Mouse (Mus musculus): ENCODE data around the gene Tnks1bp1. TPM values are rescaled to one million over a fixed set of nuclear protein-coding genes. Genes with fewer than 3 reads are reported as not detected.

Gene Tnks1bp1
- total and polyA plus RNA-seq, 3 experiments = 1.5 to 7.5 (median 3.9) TPM

DNA sequence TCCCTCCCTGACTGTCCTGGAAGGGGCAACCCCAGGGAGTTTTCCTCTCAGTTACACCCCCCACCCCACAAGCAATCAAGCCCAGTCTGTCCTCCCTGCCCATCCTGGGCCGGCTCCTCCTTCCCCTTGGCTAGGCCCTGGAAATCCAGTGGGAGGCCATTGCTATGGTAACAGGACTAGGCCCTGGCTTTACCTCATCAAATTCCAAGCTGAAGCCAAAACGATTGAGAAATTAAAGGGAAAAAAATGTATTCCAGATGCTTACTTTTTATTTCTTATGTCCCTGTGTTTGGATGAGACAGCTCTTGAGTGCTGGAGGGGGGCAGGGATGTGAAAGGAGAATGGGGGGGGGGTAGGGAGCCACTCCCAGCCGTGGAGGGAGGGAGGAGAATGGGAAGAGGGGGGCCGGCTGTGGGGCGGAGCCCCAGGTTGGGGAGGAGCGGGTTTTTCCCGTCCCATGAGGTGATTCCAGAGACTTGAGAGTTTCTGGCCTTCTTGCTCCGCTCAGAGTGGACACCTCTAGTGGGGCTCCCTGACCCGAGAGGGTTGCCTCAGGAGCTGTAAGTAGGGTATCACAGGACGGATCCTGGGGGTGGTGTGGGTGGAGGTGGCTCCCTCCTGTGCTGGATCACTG is 2.3 kb downstream of the Tnks1bp1 start:
- H3K79me2 ChIP-seq (replicated peaks; ENCODE audit: control insufficient read depth, extremely low read depth, insufficient read depth, poor library complexity, severe bottlenecking) = no peaks in the 10 kb centered on the region
- no peak overlapping the region for H3K4me3 ChIP-seq (replicated peaks in 1 of 3; ENCODE audit: low read depth in 2 of 3, low read length in 2 of 3, poor library complexity in 1 of 3)
- no peaks in the 10 kb centered on the region for H3K9me3 ChIP-seq (replicated peaks; ENCODE audit: low read length)
- H3K4me2 ChIP-seq (ENCODE audit: insufficient read depth, low read depth, poor library complexity, severe bottlenecking) = no peak overlapping the region
- H3K36me3 ChIP-seq (replicated peaks in 1 of 2; ENCODE audit: control insufficient read depth in 1 of 2, insufficient read depth in 1 of 2, low read length in 1 of 2) = peaks cover 19 to 48% of the 10 kb centered on the region in 2 experiments
- TF ChIP-seq RAD21 (IDR thresholded peaks at IDR 0.05; ENCODE audit: low read depth, low read length) = no peak
- H3K27ac ChIP-seq (ENCODE audit: insufficient read depth, low read depth) = no peak overlapping the region
- dilution Hi-C loops (cut with MboI; ENCODE audit: extremely low pct_ligation_motif_present, extremely low pct_unique_long_range_greater_than_20kb, low sequenced_read_pairs) (no loop called here), in situ Hi-C loops (cut with MboI; ENCODE audit: low pct_ligation_motif_present, low pct_unique_long_range_greater_than_20kb, low sequenced_read_pairs) (no loop called here)
- peaks cover 7 to 38% of the 10 kb centered on the region in 2 experiments for H3K4me1 ChIP-seq (ENCODE audit: control insufficient read depth in 1 of 2, insufficient read depth in 2 of 2)
- no peak for DNase-seq (ENCODE audit: extremely low read depth)
- no peak overlapping the region for H3K9ac ChIP-seq (ENCODE audit: insufficient read depth, low read depth)
- no peaks in the 10 kb centered on the region for H3K27me3 ChIP-seq (replicated peaks)

- Histone ChIP-seq H3K27ac (ENCODE audit: insufficient read depth, low read depth) (no peak overlapping the region), H3K27me3 (replicated peaks) (no peaks in the 10 kb centered on the region), H3K4me1 (ENCODE audit: control insufficient read depth in 1 of 2, insufficient read depth in 2 of 2) (peaks cover 7 to 32% of the 10 kb centered on the region in 2 experiments), H3K36me3 (replicated peaks in 1 of 2; ENCODE audit: control insufficient read depth in 1 of 2, insufficient read depth in 1 of 2, low read length in 1 of 2) (peaks cover 14 to 47% of the 10 kb centered on the region in 2 experiments), H3K79me2 (replicated peaks; ENCODE audit: control insufficient read depth, extremely low read depth, insufficient read depth, poor library complexity, severe bottlenecking) (no peaks in the 10 kb centered on the region), H3K9me3 (replicated peaks; ENCODE audit: low read length) (no peaks in the 10 kb centered on the region), H3K4me3 (replicated peaks in 1 of 3; ENCODE audit: low read depth in 2 of 3, low read length in 2 of 3, poor library complexity in 1 of 3) (no peak overlapping the region), H3K9ac (ENCODE audit: insufficient read depth, low read depth) (no peak overlapping the region), H3K4me2 (ENCODE audit: insufficient read depth, low read depth, poor library complexity, severe bottlenecking) (no peak overlapping the region)
- DNase-seq (ENCODE audit: extremely low read depth) = no peak
- TF ChIP-seq EP300 (IDR thresholded peaks at IDR 0.05; ENCODE audit: low read length) (no peak), POLR2A (IDR thresholded peaks at IDR 0.05; ENCODE audit: low read depth, low read length) (no peak), RAD21 (IDR thresholded peaks at IDR 0.05; ENCODE audit: low read depth, low read length) (no peak), TBP (conservative IDR thresholded peaks at IDR 0.05; ENCODE audit: low read depth, low read length) (no peak), MAFK (IDR thresholded peaks at IDR 0.05; ENCODE audit: insufficient replicate concordance, low read length) (no peak)
- in situ Hi-C loops (cut with MboI; ENCODE audit: low pct_ligation_motif_present, low pct_unique_long_range_greater_than_20kb, low sequenced_read_pairs) = no loop called here
- dilution Hi-C loops (cut with MboI; ENCODE audit: extremely low pct_ligation_motif_present, extremely low pct_unique_long_range_greater_than_20kb, low sequenced_read_pairs) = no loop called here
Measured at GRCm38 (mm10) chr2:85050746-85051145, 2.9 kb downstream of the Tnks1bp1 start.

DNA sequence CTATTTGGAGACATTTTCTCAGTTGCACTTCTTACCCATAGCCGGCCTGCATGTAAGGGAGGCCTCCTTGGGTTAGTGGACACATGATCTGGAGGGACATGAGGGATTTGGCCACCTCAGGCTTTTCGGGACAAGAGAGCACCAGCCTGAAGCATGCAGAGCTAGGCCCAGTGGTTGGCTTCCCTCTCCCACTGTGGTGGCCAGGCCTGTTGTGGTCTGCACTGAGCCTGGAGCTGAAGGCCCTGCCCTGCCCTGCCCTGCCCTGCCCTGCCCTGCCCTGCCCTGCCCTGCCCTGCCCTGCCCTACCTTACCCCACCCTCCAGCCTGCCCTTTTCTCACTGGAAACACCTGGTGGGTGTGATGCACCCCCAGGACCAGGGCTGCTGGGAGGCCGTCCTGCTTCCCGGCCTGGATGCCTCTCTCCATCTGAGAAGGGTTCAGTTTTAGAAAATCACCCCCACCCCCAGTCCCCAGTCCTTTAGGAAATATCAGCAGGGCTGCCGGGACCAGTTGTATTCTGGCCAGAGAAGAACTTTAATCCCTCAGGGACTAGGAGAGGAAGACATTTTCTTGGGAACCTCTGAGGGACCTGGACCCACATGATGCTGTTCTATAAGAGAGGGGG is 5.5 kb downstream of the Tnks1bp1 start:
- no peaks in the 10 kb centered on the region for H3K27me3 ChIP-seq (replicated peaks)
- TF ChIP-seq ELF1 (IDR thresholded peaks at IDR 0.05; ENCODE audit: low read depth, low read length) = no peak
- no peak for TF ChIP-seq MXI1 (IDR thresholded peaks at IDR 0.05; ENCODE audit: low read depth, low read length)
- no peak for TF ChIP-seq KAT2A (IDR thresholded peaks at IDR 0.05; ENCODE audit: insufficient replicate concordance, low read length)
- TF ChIP-seq EP300 (IDR thresholded peaks at IDR 0.05; ENCODE audit: low read length) = no peak
- TF ChIP-seq CHD1 (IDR thresholded peaks at IDR 0.05; ENCODE audit: low read depth, low read length) = no peak
- TF ChIP-seq MAZ (IDR thresholded peaks at IDR 0.05; ENCODE audit: low read depth, low read length) = no peak
- TF ChIP-seq RAD21 (IDR thresholded peaks at IDR 0.05; ENCODE audit: low read depth, low read length) = no peak
- no peak for TF ChIP-seq ZNF384 (IDR thresholded peaks at IDR 0.05; ENCODE audit: low read depth, low read length)
- TF ChIP-seq ETS1 (conservative IDR thresholded peaks at IDR 0.05; ENCODE audit: low read depth, low read length) = no peak
- no peak for TF ChIP-seq ZC3H11A (IDR thresholded peaks at IDR 0.05; ENCODE audit: low read depth, low read length)
- TF ChIP-seq NRF1 (IDR thresholded peaks at IDR 0.05; ENCODE audit: low read depth, low read length) = no peak
- no peak for TF ChIP-seq CHD2 (IDR thresholded peaks at IDR 0.05; ENCODE audit: low read length)
- TF ChIP-seq HCFC1 (IDR thresholded peaks at IDR 0.05; ENCODE audit: low read depth, low read length) = no peak
- no peak for TF ChIP-seq E2F4 (IDR thresholded peaks at IDR 0.05; ENCODE audit: insufficient replicate concordance, low read depth, low read length)
- TF ChIP-seq MEF2A (IDR thresholded peaks at IDR 0.05; ENCODE audit: borderline replicate concordance, low read depth, low read length) = no peak
- TF ChIP-seq USF2 (conservative IDR thresholded peaks at IDR 0.05; ENCODE audit: low read depth, low read length) = no peak
- TF ChIP-seq SMC3 (IDR thresholded peaks at IDR 0.05; ENCODE audit: low read depth, low read length) = no peak
- TF ChIP-seq POLR2A (IDR thresholded peaks at IDR 0.05; ENCODE audit: low read depth, low read length) = no peak
- no peak for TF ChIP-seq PAX5 (IDR thresholded peaks at IDR 0.05; ENCODE audit: low read length)
- no peak overlapping the region for H3K27ac ChIP-seq (ENCODE audit: insufficient read depth, low read depth)
- dilution Hi-C loops (cut with MboI; ENCODE audit: extremely low pct_ligation_motif_present, extremely low pct_unique_long_range_greater_than_20kb, low sequenced_read_pairs) = no loop called here
- no peaks in the 10 kb centered on the region for H3K9me3 ChIP-seq (replicated peaks; ENCODE audit: low read length)
- no peak for DNase-seq (ENCODE audit: extremely low read depth)
- H3K4me2 ChIP-seq (ENCODE audit: insufficient read depth, low read depth, poor library complexity, severe bottlenecking) = no peak overlapping the region
- in situ Hi-C loops (cut with MboI; ENCODE audit: low pct_ligation_motif_present, low pct_unique_long_range_greater_than_20kb, low sequenced_read_pairs) = no loop called here
- H3K9ac ChIP-seq (ENCODE audit: insufficient read depth, low read depth) = no peak overlapping the region
- H3K36me3 ChIP-seq (replicated peaks in 1 of 2; ENCODE audit: control insufficient read depth in 1 of 2, insufficient read depth in 1 of 2, low read length in 1 of 2) = peaks cover 9 to 48% of the 10 kb centered on the region in 2 experiments
- no peaks in the 10 kb centered on the region for H3K79me2 ChIP-seq (replicated peaks; ENCODE audit: control insufficient read depth, extremely low read depth, insufficient read depth, poor library complexity, severe bottlenecking)
- no peak overlapping the region for H3K4me3 ChIP-seq (replicated peaks in 1 of 3; ENCODE audit: low read depth in 2 of 3, low read length in 2 of 3, poor library complexity in 1 of 3)
- peaks cover 4 to 24% of the 10 kb centered on the region in 2 experiments; a peak in 3 of 4 replicates for H3K4me1 ChIP-seq (ENCODE audit: control insufficient read depth in 1 of 2, insufficient read depth in 2 of 2)
